Mouse (Mus musculus): Measurements from ENCODE around the gene Tmem109. TPM values are rescaled to one million over a fixed set of nuclear protein-coding genes. Genes with fewer than 3 reads are reported as not detected.

Gene Tmem109
- total RNA-seq, 2 experiments from 2014 or later = 6.6 to 10.4 TPM

- no peak for ATAC-seq (replicated peaks; ENCODE audit: low FRiP score, poor library complexity, severe bottlenecking)
Observed at GRCm38 (mm10) chr19:10845454-10845853, 36.3 kb downstream of the Tmem109 start.

- ATAC-seq (replicated peaks; ENCODE audit: low FRiP score, poor library complexity, severe bottlenecking) = no peak
Observed at GRCm38 (mm10) chr19:10844206-10844605, 37.6 kb downstream of the Tmem109 start.

GRCm38 (mm10) chr19:10842914-10843313 lies 38.9 kb downstream of the Tmem109 start:
- ATAC-seq (replicated peaks; ENCODE audit: low FRiP score, poor library complexity, severe bottlenecking) = no peak

GRCm38 (mm10) chr19:10841721-10842626 lies 39.8 kb downstream of the Tmem109 start:
- ATAC-seq (replicated peaks; ENCODE audit: low FRiP score, poor library complexity, severe bottlenecking) = no peak

GRCm38 (mm10) chr19:10839010-10839892 lies 42.5 kb downstream of the Tmem109 start, which contains the start of gene Slc15a3:
Gene Slc15a3 (plus strand): TSS chr19:10839727.
- no peak for ATAC-seq (replicated peaks; ENCODE audit: low FRiP score, poor library complexity, severe bottlenecking)

- no peak for ATAC-seq (replicated peaks; ENCODE audit: low FRiP score, poor library complexity, severe bottlenecking)
Observed at GRCm38 (mm10) chr19:10835671-10836070, 46.1 kb downstream of the Tmem109 start.

- no peak for ATAC-seq (replicated peaks; ENCODE audit: low FRiP score, poor library complexity, severe bottlenecking)
Observed at GRCm38 (mm10) chr19:10833611-10834010, 48.2 kb downstream of the Tmem109 start.

GRCm38 (mm10) chr19:10832030-10832429 lies 49.8 kb downstream of the Tmem109 start:
- no peak for ATAC-seq (replicated peaks; ENCODE audit: low FRiP score, poor library complexity, severe bottlenecking)

GRCm38 (mm10) chr19:10831424-10831823 lies 50.4 kb downstream of the Tmem109 start:
- no peak for ATAC-seq (replicated peaks; ENCODE audit: low FRiP score, poor library complexity, severe bottlenecking)

GRCm38 (mm10) chr19:10829436-10830175 lies 52.2 kb downstream of the Tmem109 start, which contains the start of gene Cd6:
Gene Cd6 (minus strand): TSS chr19:10830058.
- ATAC-seq (replicated peaks; ENCODE audit: low FRiP score, poor library complexity, severe bottlenecking) = no peak

GRCm38 (mm10) chr19:10828321-10828720 lies 53.5 kb downstream of the Tmem109 start:
- no peak for ATAC-seq (replicated peaks; ENCODE audit: low FRiP score, poor library complexity, severe bottlenecking)

- ATAC-seq (replicated peaks; ENCODE audit: low FRiP score, poor library complexity, severe bottlenecking) = no peak
Observed at GRCm38 (mm10) chr19:10824061-10824460, 57.7 kb downstream of the Tmem109 start.

GRCm38 (mm10) chr19:10822534-10822933 lies 59.3 kb downstream of the Tmem109 start:
- no peak for ATAC-seq (replicated peaks; ENCODE audit: low FRiP score, poor library complexity, severe bottlenecking)

GRCm38 (mm10) chr19:10821319-10821718 lies 60.5 kb downstream of the Tmem109 start:
- ATAC-seq (replicated peaks; ENCODE audit: low FRiP score, poor library complexity, severe bottlenecking) = no peak

Other genes starting within 250 kb of the Tmem109 start
- not detected in 2 replicates for gene Vwce, start 247.8 kb downstream of the Tmem109 start, total RNA-seq (2015; ENCODE audit: low replicate concordance)
- gene Vwce, start 247.8 kb downstream of the Tmem109 start, total RNA-seq (2017; ENCODE audit: low replicate concordance) = not detected in 2 replicates
- gene Pga5, start 203.9 kb downstream of the Tmem109 start, total RNA-seq (2015; ENCODE audit: low replicate concordance) = not detected in 2 replicates
- not detected in 2 replicates for gene Pga5, start 203.9 kb downstream of the Tmem109 start, total RNA-seq (2017; ENCODE audit: low replicate concordance)
- 7.9 and 8.6 TPM in 2 replicates for gene Vps37c, start 193.3 kb downstream of the Tmem109 start, total RNA-seq (2015; ENCODE audit: low replicate concordance)
- 2.9 and 4.7 TPM in 2 replicates for gene Vps37c, start 193.3 kb downstream of the Tmem109 start, total RNA-seq (2017; ENCODE audit: low replicate concordance)
- not detected in 2 replicates for gene Cd5, start 143.0 kb downstream of the Tmem109 start, total RNA-seq (2015; ENCODE audit: low replicate concordance)
- gene Cd5, start 143.0 kb downstream of the Tmem109 start, total RNA-seq (2017; ENCODE audit: low replicate concordance) = 0.17 TPM in 1 of 2 replicates, not detected in the other
- gene Cd6, start 51.9 kb downstream of the Tmem109 start, total RNA-seq (2015; ENCODE audit: low replicate concordance) = not detected in 2 replicates
- gene Cd6, start 51.9 kb downstream of the Tmem109 start, total RNA-seq (2017; ENCODE audit: low replicate concordance) = not detected in 2 replicates
- 2.1 and 3.8 TPM in 2 replicates for gene Slc15a3, start 42.3 kb downstream of the Tmem109 start, total RNA-seq (2015; ENCODE audit: low replicate concordance)
- gene Slc15a3, start 42.3 kb downstream of the Tmem109 start, total RNA-seq (2017; ENCODE audit: low replicate concordance) = 1.3 and 3.2 TPM in 2 replicates
- not detected in 2 replicates for gene Tmem132a, start 12.1 kb downstream of the Tmem109 start, total RNA-seq (2015; ENCODE audit: low replicate concordance)
- gene Tmem132a, start 12.1 kb downstream of the Tmem109 start, total RNA-seq (2017; ENCODE audit: low replicate concordance) = not detected in 2 replicates
- gene Prpf19, start 13.2 kb upstream of the Tmem109 start, total RNA-seq (2015; ENCODE audit: low replicate concordance) = 10.0 and 14.4 TPM in 2 replicates
- gene Prpf19, start 13.2 kb upstream of the Tmem109 start, total RNA-seq (2017; ENCODE audit: low replicate concordance) = 26.3 and 59.3 TPM in 2 replicates
- not detected in 2 replicates for gene Zp1, start 38.6 kb upstream of the Tmem109 start, total RNA-seq (2015; ENCODE audit: low replicate concordance)
- gene Zp1, start 38.6 kb upstream of the Tmem109 start, total RNA-seq (2017; ENCODE audit: low replicate concordance) = not detected in 2 replicates
- not detected in 2 replicates for gene Ptgdr2, start 55.2 kb upstream of the Tmem109 start, total RNA-seq (2015; ENCODE audit: low replicate concordance)
- gene Ptgdr2, start 55.2 kb upstream of the Tmem109 start, total RNA-seq (2017; ENCODE audit: low replicate concordance) = not detected in 2 replicates
- 3.1 and 9.6 TPM in 2 replicates for gene Ccdc86, start 67.3 kb upstream of the Tmem109 start, total RNA-seq (2015; ENCODE audit: low replicate concordance)
- 0.28 and 1.5 TPM in 2 replicates for gene Ccdc86, start 67.3 kb upstream of the Tmem109 start, total RNA-seq (2017; ENCODE audit: low replicate concordance)
- not detected in 2 replicates for gene Ms4a10, start 92.7 kb upstream of the Tmem109 start, total RNA-seq (2015; ENCODE audit: low replicate concordance)
- not detected in 2 replicates for gene Ms4a10, start 92.7 kb upstream of the Tmem109 start, total RNA-seq (2017; ENCODE audit: low replicate concordance)
- not detected in 2 replicates for gene Ms4a15, start 111.2 kb upstream of the Tmem109 start, total RNA-seq (2015; ENCODE audit: low replicate concordance)
- 1.5 TPM in 1 of 2 replicates, not detected in the other for gene Ms4a15, start 111.2 kb upstream of the Tmem109 start, total RNA-seq (2017; ENCODE audit: low replicate concordance)
- gene Ms4a18, start 136.0 kb upstream of the Tmem109 start, total RNA-seq (2015; ENCODE audit: low replicate concordance) = not detected in 2 replicates
- not detected in 2 replicates for gene Ms4a18, start 136.0 kb upstream of the Tmem109 start, total RNA-seq (2017; ENCODE audit: low replicate concordance)
- gene Ms4a8a, start 199.1 kb upstream of the Tmem109 start, total RNA-seq (2015; ENCODE audit: low replicate concordance) = 5.4 and 9.6 TPM in 2 replicates
- gene Ms4a8a, start 199.1 kb upstream of the Tmem109 start, total RNA-seq (2017; ENCODE audit: low replicate concordance) = 0.34 and 5.2 TPM in 2 replicates
- not detected in 2 replicates for gene 1700017D01Rik, start 248.9 kb upstream of the Tmem109 start, total RNA-seq (2015; ENCODE audit: low replicate concordance)
- gene 1700017D01Rik, start 248.9 kb upstream of the Tmem109 start, total RNA-seq (2017; ENCODE audit: low replicate concordance) = 0.14 TPM in 1 of 2 replicates, not detected in the other